Mouse (Mus musculus) kidney, postnatal 36 days (tissue): ENCODE measurements around the gene Slc25a53.
"Not testable (repeated sequence)": the region's sequence is repeated elsewhere in the genome, so short reads cannot be mapped to it uniquely, and the experiment has no call there.

Experiments used
- DNase-seq, 2 experiments: peaks; one replicate each; pipeline ENCODE4 v3.0.0; 2021 to 2022; ENCODE audit warnings: mixed read lengths in 2 of 2

The Slc25a53 gene

DNA sequence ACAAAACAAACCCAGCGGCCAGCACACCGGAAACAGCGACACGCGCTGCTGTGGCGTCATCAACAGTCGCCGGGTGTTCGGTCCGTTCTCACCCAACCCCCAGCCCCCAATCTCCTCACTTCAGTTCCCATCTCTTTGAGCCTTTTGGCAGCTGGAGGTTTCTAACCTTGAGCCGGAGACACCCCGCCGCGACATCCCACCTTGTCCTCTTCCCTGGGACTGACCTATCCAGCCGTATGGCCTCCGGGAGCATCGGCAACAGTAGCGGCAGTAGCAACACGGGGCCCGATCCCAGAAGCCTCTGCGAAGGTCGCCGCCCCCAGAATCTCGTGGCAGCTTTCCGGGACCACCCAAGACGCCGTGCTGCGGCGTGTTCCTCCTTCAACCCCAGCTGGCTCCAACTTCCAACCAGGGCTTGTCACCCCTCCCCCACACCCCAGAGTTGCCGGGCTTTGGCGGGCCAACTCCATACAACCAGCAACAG, at the start of gene Slc25a53:
Gene Slc25a53 (minus strand): TSS at position 303 of the 484 bp plus-strand sequence.
- peak; percentile 83 to 90 for DNase-seq

- DNase-seq, result no peak
Observed at GRCm38 (mm10) chrX:137063202-137063601, 25.1 kb upstream of the Slc25a53 start.

DNA sequence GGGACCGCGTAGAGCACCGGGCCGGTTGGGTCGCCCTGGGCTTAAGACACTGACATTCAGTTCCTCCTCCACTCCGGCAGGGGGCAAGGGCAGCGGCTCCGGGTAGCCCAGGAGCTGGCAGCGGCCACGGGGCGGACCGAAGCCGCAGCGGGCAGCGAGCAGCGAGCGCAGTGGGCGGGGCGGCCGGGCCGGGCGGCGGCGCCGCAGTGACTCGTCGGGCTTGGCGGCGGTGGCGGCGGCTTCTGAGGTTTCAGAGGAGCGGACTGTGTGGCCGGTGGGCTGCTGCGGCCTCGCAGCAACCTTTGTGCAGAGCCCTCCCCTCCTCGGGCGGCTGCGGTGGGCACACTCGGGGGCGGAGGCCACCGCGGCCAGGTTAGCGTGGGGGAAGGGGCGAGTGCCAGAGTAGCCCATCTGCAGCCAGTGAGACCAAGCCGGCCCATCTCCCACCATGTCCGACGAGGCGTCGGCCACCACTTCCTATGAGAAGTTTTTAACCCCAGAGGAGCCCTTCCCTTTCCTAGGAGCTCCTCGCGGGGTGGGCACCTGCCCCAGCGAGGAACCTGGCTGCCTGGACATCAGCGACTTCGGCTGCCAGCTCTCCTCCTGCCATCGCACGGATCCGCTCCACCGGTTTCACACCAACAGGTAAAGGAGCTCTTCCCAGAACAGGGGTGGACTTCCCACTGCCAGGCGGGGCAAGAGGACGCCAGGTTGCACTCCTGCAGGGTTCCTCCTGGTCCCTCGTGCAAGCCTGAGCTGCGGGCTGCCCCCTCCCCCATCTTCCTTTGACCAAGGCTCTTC, 11.5 kb upstream of the Slc25a53 start, which contains the start of gene Fam199x:
Gene Fam199x (plus strand): TSS at position 170 of the 801 bp plus-strand sequence.
- DNase-seq, result peak; percentile 80 to 90

DNA sequence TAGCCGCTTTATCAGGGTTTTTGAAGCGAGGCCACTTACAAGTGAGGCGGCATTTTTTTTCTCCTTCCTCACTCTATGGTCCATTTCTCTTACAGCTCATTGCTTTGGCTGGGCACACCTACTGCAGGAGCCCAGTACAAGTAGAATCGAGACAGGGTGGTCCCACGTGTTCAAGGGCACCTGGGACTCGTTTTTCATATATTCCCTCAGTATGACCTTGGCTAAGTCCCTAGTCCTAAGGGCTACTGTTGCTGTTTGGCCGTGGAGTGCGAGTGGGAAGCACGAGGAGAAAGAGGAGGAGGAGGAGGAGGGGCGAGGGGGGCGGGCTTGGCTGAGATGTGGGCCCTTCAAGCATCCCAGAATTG, 10.9 kb upstream of the Slc25a53 start:
- no peak for DNase-seq

GRCm38 (mm10) chrX:137038502-137038901, 400 bp upstream of the Slc25a53 start:
- DNase-seq, result no peak

DNA sequence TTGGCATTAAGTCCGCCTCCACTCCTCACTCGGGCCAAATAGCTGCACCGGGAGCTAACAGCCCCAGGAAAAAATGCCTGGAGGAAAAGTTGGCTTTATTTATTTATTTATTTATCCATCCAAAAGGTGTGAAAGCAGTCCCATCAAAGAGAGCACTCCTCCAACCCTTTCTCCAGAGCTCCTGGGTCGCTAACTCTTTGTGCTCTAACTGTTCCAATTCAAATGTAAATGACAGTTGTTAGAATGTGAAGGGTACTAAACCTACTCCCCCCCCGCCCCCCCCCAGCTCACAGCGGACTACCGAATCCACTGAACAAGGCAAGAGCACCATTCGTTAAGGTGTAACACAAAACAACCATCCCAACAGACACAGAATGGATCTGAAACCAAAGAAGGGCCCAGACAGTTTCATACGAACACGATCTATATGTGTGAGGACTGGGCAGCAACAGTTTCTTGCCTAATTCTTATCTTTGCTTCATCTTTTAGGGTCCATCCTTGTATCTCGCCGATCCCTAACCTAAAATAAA, 567 bp downstream of the Slc25a53 start:
- DNase-seq, result no peak

- peak; percentile 15 to 35 for DNase-seq
Observed at GRCm38 (mm10) chrX:137034322-137034721, 3.8 kb downstream of the Slc25a53 start.

DNA sequence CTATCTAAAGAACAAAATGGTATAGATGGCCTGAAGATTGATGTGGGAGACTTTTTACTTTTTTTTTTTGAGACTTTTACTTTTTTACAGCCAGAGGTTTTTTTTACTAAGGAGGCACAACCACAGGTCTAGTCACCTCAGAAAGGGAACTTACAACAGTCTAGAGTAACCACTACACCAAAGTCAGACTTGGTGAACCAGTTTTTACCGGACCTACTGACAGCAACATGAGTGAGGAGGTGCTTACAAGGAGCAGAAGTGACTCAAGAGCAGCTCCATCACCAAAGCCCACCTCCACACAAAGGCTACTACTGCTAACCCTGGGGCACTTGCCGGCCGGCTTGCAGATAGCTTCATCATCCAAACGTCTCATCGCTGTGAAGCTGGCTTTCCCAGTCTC, 6.4 kb downstream of the Slc25a53 start:
- DNase-seq, result no peak

- peak in 1 of 2 experiments; percentile 24 for DNase-seq
Observed at GRCm38 (mm10) chrX:137030916-137031315, 7.2 kb downstream of the Slc25a53 start.

- DNase-seq, result peak; percentile 62 to 82
Observed at GRCm38 (mm10) chrX:137019310-137019709, 18.8 kb downstream of the Slc25a53 start.

DNA sequence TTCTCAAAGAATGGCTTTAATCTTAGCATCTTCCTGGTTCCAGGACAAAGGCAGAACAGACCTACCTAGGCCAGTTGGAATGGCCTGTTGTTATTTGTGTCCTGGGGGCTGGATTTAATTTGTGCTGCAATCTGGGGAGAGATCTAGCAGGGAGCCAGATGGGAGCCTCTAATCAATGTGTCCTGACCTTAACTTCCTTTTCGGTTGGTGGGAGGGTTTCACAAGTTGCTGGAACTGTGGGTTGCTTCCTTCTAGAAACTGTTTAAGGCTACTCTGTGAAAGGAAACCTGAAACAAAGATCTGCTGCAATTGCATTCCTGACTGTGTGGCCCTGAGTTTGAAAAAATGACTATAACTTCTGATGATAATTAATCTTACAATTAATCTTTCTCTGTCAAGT, 20.4 kb downstream of the Slc25a53 start:
- DNase-seq, result no peak

DNA sequence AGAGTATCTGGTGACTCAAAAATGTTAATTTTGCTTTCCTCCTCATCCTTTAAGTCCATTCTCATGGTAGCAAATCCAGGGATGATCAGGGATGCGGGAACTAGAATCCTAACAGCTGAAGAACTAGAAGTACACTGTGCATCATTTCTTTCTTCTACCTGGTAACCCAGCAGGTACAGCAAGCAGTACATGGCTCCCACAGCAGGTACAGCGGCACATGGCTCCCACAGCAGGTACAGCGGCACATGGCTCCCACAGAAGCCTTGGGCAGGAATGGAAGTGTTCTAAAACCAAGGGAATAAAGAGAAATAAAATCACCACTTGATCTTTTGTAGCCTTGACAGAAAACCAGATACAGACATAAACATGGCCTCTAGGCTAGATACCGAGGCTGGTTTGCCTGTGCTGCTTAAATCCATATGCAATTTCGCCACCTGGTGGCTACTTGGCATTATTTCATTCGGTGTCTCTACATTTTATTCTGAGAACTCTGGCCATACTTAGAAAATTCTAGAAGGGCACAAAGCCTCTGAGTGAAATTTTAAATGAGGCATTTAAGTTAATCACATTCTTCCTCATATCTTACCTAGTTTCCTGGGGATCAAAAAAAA, 22.9 kb downstream of the Slc25a53 start:
- peak; percentile 54 to 69 for DNase-seq

GRCm38 (mm10) chrX:136996256-136996655, 41.8 kb downstream of the Slc25a53 start:
- no peak for DNase-seq

DNA sequence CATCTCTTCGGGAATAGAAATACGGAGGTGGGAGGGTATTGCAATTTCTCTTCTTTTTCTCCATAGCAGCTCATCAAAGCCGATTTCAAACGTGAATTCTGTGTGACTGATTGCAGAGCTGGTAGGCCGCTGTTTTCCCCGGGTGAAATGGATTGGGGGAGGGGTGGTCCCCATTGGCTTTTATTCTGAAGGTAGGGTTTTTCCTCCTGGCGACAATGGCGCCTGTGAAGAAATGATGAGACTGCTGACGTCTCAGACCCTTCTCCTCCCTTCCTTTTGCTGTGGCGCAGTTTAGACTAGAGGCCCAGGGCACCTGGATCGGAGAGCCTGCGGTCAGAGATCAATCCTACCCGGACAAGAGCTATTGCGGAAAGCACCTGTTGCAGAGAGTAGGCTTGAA, 44.5 kb downstream of the Slc25a53 start:
- no peak for DNase-seq

DNA sequence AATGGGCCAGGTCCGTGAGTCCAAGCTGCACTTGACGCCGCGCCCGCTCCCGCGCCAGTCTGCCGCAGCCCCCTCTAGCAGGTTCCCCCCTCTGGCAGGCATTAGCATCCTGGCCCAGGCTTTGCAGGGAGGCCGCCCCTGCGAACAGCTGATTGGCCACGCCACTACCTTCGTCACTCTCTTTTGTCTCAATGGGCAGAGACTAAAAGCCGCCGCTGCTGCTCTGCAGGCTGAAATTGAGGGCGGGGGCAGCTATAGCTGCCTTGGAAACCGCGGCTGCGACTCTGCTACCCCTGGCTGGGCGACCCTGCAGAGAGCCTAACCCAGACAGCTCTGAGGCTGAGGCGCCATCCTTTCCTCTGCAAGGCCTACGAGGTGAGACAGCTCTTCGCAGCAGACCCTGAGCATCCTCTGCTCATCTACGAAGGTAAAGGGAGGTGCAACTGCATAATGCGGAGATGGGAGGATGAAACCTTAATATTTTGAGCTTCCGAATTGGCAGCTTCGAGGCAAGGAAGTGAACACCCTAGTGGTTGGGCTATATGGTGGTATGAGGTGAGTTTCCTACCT, 45.0 kb downstream of the Slc25a53 start, which contains the start of gene Zcchc18:
Gene Zcchc18 (plus strand): TSS at position 178 of the 570 bp plus-strand sequence.
- peak; percentile 33 to 43 for DNase-seq

DNA sequence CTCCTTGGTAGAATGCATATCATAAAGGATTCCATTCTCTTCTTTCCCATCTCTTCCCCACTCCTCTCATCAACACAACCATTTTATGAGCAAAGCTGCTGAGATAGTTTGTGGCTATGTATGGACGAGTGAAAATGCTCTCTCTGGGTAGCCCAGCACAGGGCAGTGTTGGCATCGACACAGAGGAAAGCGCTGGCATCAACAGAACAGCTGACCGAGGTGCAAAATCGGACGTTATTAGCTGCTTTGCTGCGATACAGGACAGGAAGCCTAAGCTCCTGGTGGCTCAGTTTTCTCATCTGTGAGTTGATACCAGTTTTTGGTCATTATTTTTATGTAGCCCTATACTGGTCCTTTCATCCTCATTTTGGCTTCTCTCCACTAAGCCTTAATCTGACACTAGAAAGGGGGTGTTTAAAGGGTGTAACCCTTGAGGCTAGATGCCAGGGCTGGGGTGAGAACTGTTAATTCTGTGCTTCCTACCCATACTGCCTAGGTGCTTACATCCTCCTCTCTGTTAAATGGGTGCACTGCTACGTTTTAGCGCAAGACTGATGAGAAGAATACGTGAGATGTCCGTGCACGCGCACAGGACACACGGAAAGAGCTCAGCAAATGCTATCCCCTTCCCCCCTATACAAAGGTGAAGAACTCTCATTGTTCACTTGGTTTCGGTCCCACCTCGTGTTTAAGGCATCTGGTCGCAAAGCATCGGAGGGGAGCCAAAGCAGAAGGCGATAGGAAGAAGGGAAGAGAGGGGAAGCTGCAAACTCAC, 45.7 kb downstream of the Slc25a53 start:
- no peak for DNase-seq

GRCm38 (mm10) chrX:136991274-136991673, 46.8 kb downstream of the Slc25a53 start:
- DNase-seq, result no peak

DNA sequence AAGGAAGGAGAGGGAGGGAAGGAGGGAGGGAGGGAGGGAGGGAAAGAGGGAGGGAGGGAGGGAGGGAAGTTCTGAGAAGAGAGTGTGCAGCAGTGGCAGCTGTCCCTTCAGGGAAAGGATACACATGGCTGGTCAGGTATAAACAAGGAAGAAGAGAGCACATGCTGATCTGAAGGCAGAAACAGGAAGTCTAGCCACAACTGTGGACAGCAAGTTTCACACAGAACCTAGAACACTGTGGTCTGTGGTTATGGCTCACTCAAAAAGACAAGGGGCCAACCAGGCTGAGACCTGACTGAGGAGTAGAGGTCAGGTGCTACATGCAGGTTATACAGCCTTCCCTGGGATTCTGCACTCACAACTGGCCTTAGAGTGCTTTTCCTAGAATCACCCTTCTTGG, 52.1 kb downstream of the Slc25a53 start:
- DNase-seq, result no peak

DNA sequence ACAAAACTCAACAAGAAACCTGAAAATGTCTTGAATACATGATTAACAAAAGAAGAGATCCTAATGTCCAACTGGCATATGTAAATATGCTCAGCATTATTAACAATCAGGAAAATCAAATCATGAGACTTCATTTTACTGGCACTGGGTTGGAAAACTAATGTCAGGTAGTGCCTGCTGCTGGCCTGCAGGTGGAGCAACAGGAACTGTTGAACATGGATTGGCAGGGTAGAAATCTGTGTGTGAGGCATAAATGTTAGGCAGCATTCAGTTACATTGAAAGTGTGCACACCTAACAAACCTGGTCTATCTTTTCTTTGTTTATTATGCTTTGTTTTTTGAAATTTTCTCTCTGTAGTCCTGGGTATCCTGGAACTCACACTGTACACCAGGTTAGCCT, 59.5 kb downstream of the Slc25a53 start:
- peak in 1 of 2 experiments; percentile 19 for DNase-seq

DNA sequence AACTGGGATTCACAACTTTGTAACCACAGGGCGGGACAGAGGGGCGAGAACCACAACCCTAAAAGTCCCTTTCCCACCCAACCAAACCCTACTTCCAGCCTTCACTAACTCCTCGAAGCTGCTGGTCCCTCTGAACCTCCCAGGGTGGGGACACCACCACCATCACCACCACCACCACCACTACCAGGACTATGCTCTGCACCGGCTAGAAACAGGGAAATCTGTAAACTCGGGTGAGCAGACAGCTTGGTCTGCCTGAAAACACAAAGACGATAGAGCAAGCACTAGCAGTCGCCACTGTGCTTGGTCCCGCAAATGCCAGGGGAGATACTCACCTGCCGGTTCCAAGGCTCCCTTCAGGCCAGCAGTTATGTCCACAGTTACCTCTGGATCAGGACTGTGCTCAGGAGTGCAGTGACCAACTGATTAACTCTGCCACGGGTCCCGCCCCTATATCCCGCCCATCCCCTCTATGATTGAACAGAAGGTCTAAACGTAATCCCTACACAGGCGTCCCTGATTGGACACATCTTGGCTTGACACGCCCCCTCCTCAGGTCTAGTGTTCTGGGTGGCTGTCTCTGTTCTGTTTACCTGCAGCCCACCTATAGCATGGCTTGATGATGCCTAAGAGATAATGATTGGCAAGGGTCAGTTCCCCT, 61.5 kb downstream of the Slc25a53 start, which contains the start of the genes Tmsb15l and Tmsb15b1:
Gene Tmsb15l (minus strand): TSS at position 446 of the 661 bp plus-strand sequence.
Gene Tmsb15b1 (minus strand): TSS at position 451 of the 661 bp plus-strand sequence.
- DNase-seq, result peak; percentile 67 to 79

DNA sequence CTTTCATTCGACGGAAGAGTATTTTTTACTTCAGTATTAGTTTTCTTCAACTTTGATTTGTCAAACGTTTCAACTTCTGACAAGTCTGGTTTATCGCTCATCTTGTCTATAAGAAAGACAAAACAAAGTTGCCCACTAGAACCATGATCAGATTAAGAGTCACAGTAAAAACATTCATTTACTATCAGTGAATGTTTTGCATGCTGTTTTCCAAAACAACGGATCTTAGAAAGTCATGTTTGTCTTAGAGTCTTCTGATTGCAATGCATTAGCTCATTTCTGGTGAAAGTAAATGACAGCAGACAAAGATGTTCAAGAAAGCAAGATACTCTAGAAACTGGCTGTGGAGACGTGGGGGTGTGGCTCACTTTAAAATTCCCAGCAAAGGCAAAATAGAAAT, 62.7 kb downstream of the Slc25a53 start, which contains the start of gene Tmsb15b2:
Gene Tmsb15b2 (minus strand): TSS at position 101 of the 400 bp plus-strand sequence.
- not testable (repeated sequence) for DNase-seq

- DNase-seq, result peak; percentile 13 to 39
Observed at GRCm38 (mm10) chrX:136959688-136960087, 78.4 kb downstream of the Slc25a53 start.
